Mouse (Mus musculus): ENCODE measurements around the gene Otud7a. TPM values are rescaled to one million over a fixed set of nuclear protein-coding genes. Genes with fewer than 3 reads are reported as not detected.

The Otud7a gene
- polyA plus RNA-seq, 1 experiment: 0.82 TPM

DNA sequence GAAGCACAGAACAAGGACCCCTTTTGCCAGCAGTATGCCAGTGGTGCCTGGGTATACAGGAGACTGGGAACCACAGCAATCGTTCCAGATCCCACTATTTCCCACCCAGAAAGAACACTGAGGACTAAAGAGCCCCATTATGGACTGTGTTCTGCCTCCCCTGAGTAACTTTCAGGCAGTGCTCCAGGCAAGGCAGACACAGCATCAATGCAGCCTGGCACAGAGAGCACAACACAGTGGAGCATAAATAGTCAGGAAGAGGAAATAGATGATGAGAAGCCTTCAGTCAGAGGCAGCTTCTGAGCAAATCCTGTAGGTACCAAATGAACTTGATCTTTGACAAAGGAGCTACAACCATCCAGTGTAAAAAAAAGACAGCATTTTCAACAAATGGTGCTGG, 115.1 kb downstream of the Otud7a start:
- H3K4me2 ChIP-seq (ENCODE audit: low read depth): no peak overlapping the region
- H3K79me2 ChIP-seq (ENCODE audit: control insufficient read depth, insufficient read depth): no peaks in the 10 kb centered on the region
- H3ac ChIP-seq (ENCODE audit: control insufficient read depth, insufficient read length): no peak overlapping the region
- TF ChIP-seq REST (IDR thresholded peaks at IDR 0.05; ENCODE audit: insufficient read depth, insufficient read length) (no peak), E2F4 (IDR thresholded peaks at IDR 0.05; ENCODE audit: insufficient read depth) (no peak), TCF3 (IDR thresholded peaks at IDR 0.05; ENCODE audit: insufficient read length, low read depth) (no peak), CEBPB (IDR thresholded peaks at IDR 0.05; ENCODE audit: insufficient read depth, poor library complexity, severe bottlenecking) (no peak), USF1 (IDR thresholded peaks at IDR 0.05; ENCODE audit: low read depth) (no peak), MYOG (IDR thresholded peaks at IDR 0.05; ENCODE audit: control insufficient read depth in 1 of 3, insufficient read depth in 1 of 3, insufficient read length in 2 of 3, low read depth in 2 of 3) (no peak), SRF (IDR thresholded peaks at IDR 0.05; ENCODE audit: control insufficient read depth, insufficient read length, low read depth) (no peak)
- no peaks in the 10 kb centered on the region for H3K36me3 ChIP-seq (ENCODE audit: control insufficient read depth, insufficient read depth)
- H3K27me3 ChIP-seq (ENCODE audit: control insufficient read depth, insufficient read depth, insufficient read length): no peaks in the 10 kb centered on the region
- H3K4me3 ChIP-seq: no peak overlapping the region

DNA sequence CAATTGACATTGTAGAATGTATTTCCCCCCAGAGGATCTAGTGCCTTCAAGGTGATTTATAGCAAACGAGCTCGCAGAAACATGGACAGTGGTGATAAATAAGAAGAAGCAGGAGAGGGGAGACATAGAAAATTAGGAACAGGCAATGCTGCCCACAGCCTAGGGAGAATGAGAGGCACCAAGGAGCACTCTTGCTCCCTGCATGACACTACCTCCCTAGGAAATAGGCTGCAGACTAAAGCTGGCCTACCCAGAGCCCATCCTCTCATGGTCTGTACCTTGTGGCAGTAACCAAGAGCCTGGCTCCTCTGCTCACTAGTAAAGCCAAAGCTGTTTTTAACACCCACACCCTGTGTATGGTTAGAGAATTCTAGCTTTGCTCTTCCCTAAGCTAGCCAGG, 138.8 kb downstream of the Otud7a start:
- no peaks in the 10 kb centered on the region for H3K36me3 ChIP-seq (ENCODE audit: control insufficient read depth, insufficient read depth)
- H3K27me3 ChIP-seq (ENCODE audit: control insufficient read depth, insufficient read depth, insufficient read length): no peaks in the 10 kb centered on the region
- H3K4me2 ChIP-seq (ENCODE audit: low read depth): no peak overlapping the region
- H3K4me3 ChIP-seq: no peak overlapping the region
- H3ac ChIP-seq (ENCODE audit: control insufficient read depth, insufficient read length): no peak overlapping the region
- H3K79me2 ChIP-seq (ENCODE audit: control insufficient read depth, insufficient read depth): no peaks in the 10 kb centered on the region
- TF ChIP-seq TCF12 (IDR thresholded peaks at IDR 0.05; ENCODE audit: insufficient read depth, poor library complexity, severe bottlenecking): no peak
- no peak for TF ChIP-seq E2F4 (IDR thresholded peaks at IDR 0.05; ENCODE audit: insufficient read depth)
- TF ChIP-seq TCF3 (IDR thresholded peaks at IDR 0.05; ENCODE audit: insufficient read length, low read depth): no peak
- no peak for TF ChIP-seq MYOG (IDR thresholded peaks at IDR 0.05; ENCODE audit: control insufficient read depth in 1 of 3, insufficient read depth in 1 of 3, insufficient read length in 2 of 3, low read depth in 2 of 3)
- TF ChIP-seq MAX (IDR thresholded peaks at IDR 0.05; ENCODE audit: low read depth): no peak
- TF ChIP-seq POLR2A (IDR thresholded peaks at IDR 0.05; ENCODE audit: insufficient read length, low read depth): no peak
- no peak for TF ChIP-seq MYOD1 (IDR thresholded peaks at IDR 0.05; ENCODE audit: control insufficient read depth in 1 of 3, insufficient read length in 2 of 3, low read depth in 2 of 3)
- TF ChIP-seq POLR2AphosphoS2 (IDR thresholded peaks at IDR 0.05; ENCODE audit: insufficient read length, low read depth): no peak
- TF ChIP-seq SRF (IDR thresholded peaks at IDR 0.05; ENCODE audit: control insufficient read depth, insufficient read length, low read depth): no peak

DNA sequence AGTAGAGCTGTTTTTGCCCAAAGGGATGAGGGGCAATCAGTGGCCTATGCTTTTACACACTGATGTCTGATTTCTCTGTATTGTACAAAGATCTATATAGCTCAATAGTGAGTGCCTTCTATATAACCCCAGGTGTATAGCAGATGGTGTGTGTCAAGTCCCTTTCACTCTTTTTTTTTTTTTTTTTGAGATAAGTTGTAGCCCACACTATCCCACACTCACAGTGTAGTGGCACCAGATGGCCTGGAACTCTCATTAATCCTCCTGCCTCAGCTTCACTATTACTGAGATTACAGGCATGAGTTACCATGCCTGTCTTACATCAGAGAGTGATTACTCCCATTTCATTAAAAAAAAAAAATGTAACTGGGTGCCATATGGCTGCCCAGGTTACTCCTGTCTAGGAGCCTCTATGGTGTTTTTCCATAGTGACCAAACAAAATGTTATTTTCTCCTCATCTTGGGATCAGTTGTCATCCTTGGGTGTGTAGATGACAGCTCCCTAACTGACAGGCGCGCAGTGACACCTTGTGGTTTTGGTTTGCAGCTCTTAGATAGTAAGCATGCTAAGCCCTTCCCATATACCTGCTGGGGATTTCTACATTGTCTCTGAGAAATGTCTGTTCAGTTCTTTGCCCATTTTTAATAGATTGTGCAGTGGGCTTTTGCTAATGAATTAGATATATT, 141.8 kb downstream of the Otud7a start:
- no peaks in the 10 kb centered on the region for H3K27me3 ChIP-seq (ENCODE audit: control insufficient read depth, insufficient read depth, insufficient read length)
- H3K4me3 ChIP-seq: no peak overlapping the region
- no peaks in the 10 kb centered on the region for H3K36me3 ChIP-seq (ENCODE audit: control insufficient read depth, insufficient read depth)
- H3K4me2 ChIP-seq (ENCODE audit: low read depth): no peak overlapping the region
- H3K79me2 ChIP-seq (ENCODE audit: control insufficient read depth, insufficient read depth): no peaks in the 10 kb centered on the region
- TF ChIP-seq E2F4 (IDR thresholded peaks at IDR 0.05; ENCODE audit: insufficient read depth) (no peak), SRF (IDR thresholded peaks at IDR 0.05; ENCODE audit: control insufficient read depth, insufficient read length, low read depth) (no peak), MYOG (IDR thresholded peaks at IDR 0.05; ENCODE audit: control insufficient read depth in 1 of 3, insufficient read depth in 1 of 3, insufficient read length in 2 of 3, low read depth in 2 of 3) (no peak), CEBPB (IDR thresholded peaks at IDR 0.05; ENCODE audit: insufficient read depth, poor library complexity, severe bottlenecking) (no peak)
- H3ac ChIP-seq (ENCODE audit: control insufficient read depth, insufficient read length): no peak overlapping the region

GRCm38 (mm10) chr7:63590305-63590704, 145.8 kb downstream of the Otud7a start:
- no peaks in the 10 kb centered on the region for H3K27me3 ChIP-seq (ENCODE audit: control insufficient read depth, insufficient read depth, insufficient read length)
- TF ChIP-seq MYOD1 (IDR thresholded peaks at IDR 0.05; ENCODE audit: control insufficient read depth in 1 of 3, insufficient read length in 2 of 3, low read depth in 2 of 3) (no peak), REST (IDR thresholded peaks at IDR 0.05; ENCODE audit: insufficient read depth, insufficient read length) (no peak), E2F4 (IDR thresholded peaks at IDR 0.05; ENCODE audit: insufficient read depth) (no peak), SRF (IDR thresholded peaks at IDR 0.05; ENCODE audit: control insufficient read depth, insufficient read length, low read depth) (no peak), POLR2AphosphoS2 (IDR thresholded peaks at IDR 0.05; ENCODE audit: insufficient read length, low read depth) (no peak), MAX (IDR thresholded peaks at IDR 0.05; ENCODE audit: low read depth) (no peak), POLR2A (IDR thresholded peaks at IDR 0.05; ENCODE audit: insufficient read length, low read depth) (no peak), CEBPB (IDR thresholded peaks at IDR 0.05; ENCODE audit: insufficient read depth, poor library complexity, severe bottlenecking) (no peak), TCF12 (IDR thresholded peaks at IDR 0.05; ENCODE audit: insufficient read depth, poor library complexity, severe bottlenecking) (no peak)

GRCm38 (mm10) chr7:63591322-63591721, 146.8 kb downstream of the Otud7a start:
- Histone ChIP-seq H3ac (ENCODE audit: control insufficient read depth, insufficient read length) (no peak overlapping the region), H3K79me2 (ENCODE audit: control insufficient read depth, insufficient read depth) (no peaks in the 10 kb centered on the region), H3K4me2 (ENCODE audit: low read depth) (no peak overlapping the region), H3K36me3 (ENCODE audit: control insufficient read depth, insufficient read depth) (no peaks in the 10 kb centered on the region), H3K4me3 (no peak overlapping the region), H3K27me3 (ENCODE audit: control insufficient read depth, insufficient read depth, insufficient read length) (no peaks in the 10 kb centered on the region)
- TF ChIP-seq TCF12 (IDR thresholded peaks at IDR 0.05; ENCODE audit: insufficient read depth, poor library complexity, severe bottlenecking): no peak
- no peak for TF ChIP-seq SRF (IDR thresholded peaks at IDR 0.05; ENCODE audit: control insufficient read depth, insufficient read length, low read depth)
- no peak for TF ChIP-seq MYOG (IDR thresholded peaks at IDR 0.05; ENCODE audit: control insufficient read depth in 1 of 3, insufficient read depth in 1 of 3, insufficient read length in 2 of 3, low read depth in 2 of 3)
- no peak for TF ChIP-seq MYOD1 (IDR thresholded peaks at IDR 0.05; ENCODE audit: control insufficient read depth in 1 of 3, insufficient read length in 2 of 3, low read depth in 2 of 3)
- no peak for TF ChIP-seq USF1 (IDR thresholded peaks at IDR 0.05; ENCODE audit: low read depth)
- TF ChIP-seq POLR2AphosphoS2 (IDR thresholded peaks at IDR 0.05; ENCODE audit: insufficient read length, low read depth): no peak
- no peak for TF ChIP-seq POLR2A (IDR thresholded peaks at IDR 0.05; ENCODE audit: insufficient read length, low read depth)
- TF ChIP-seq E2F4 (IDR thresholded peaks at IDR 0.05; ENCODE audit: insufficient read depth): no peak
- no peak for TF ChIP-seq MAX (IDR thresholded peaks at IDR 0.05; ENCODE audit: low read depth)
- TF ChIP-seq REST (IDR thresholded peaks at IDR 0.05; ENCODE audit: insufficient read depth, insufficient read length): no peak
- no peak for TF ChIP-seq TCF3 (IDR thresholded peaks at IDR 0.05; ENCODE audit: insufficient read length, low read depth)
- no peak for TF ChIP-seq CEBPB (IDR thresholded peaks at IDR 0.05; ENCODE audit: insufficient read depth, poor library complexity, severe bottlenecking)

More at GRCm38 (mm10) chr7:63590305-63590704, 145.8 kb downstream of the Otud7a start:
- Histone ChIP-seq H3ac (ENCODE audit: control insufficient read depth, insufficient read length) (no peak overlapping the region), H3K79me2 (ENCODE audit: control insufficient read depth, insufficient read depth) (no peaks in the 10 kb centered on the region), H3K4me2 (ENCODE audit: low read depth) (no peak overlapping the region), H3K4me3 (no peak overlapping the region), H3K36me3 (ENCODE audit: control insufficient read depth, insufficient read depth) (no peaks in the 10 kb centered on the region)

Measured in myocyte (in vitro differentiated cells).